In the genomic region with DNA sequence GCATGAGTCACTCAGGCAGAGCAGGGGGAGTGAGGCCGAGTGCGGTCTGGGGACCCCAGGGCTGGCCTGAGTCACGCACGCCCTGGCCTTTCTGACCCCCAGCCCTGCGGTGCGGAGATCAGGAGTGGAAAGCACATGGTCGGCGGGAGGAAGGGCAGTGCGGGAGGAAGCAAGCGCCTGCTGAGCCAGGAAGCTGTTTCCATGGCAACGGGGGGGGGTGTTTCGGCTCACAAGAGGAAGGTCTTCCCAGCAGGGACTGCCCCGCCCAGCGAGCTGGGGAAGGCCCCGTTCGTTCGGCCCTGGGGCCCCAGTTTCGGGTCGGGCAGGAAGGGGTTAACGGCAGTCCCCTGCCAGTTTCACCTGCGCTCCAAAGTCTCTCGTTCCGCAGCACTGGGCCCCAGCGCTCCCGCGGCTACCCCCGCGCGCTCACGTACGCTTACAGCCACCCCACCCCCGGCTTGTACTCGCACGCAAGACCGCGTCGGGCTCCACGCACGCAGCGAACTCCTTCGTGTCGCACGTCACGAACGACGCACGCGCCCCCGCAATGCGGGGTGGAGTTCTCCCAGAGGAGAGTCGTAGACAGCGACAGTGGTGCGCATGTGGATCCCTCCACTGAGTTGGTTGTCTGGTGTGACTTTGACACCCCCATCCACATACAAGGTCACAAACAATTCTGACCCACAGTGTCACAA, we compare ENCODE assay signal across 8 mouse cellular contexts. TPM values are rescaled to one million over a fixed set of nuclear protein-coding genes. Genes with fewer than 3 reads are reported as not detected.
DNase-seq lines count a peak whose midpoint lies in the region.

No protein-coding gene starts in this region.

- H3K4me1 ChIP-seq in megakaryocyte, embryonic 14.5 days, result peaks cover 79% of the 10 kb centered on the region

- H3K9me3 ChIP-seq in megakaryocyte, embryonic 14.5 days, result no peaks in the 10 kb centered on the region

- no peaks in the 10 kb centered on the region for H3K36me3 ChIP-seq in megakaryocyte, embryonic 14.5 days (replicated peaks; ENCODE audit: low read length)

- DNase-seq in T-cell, adult 2 months (ENCODE audit: low spot score), result peak; percentile 98
- peak; percentile 86 to 91 for DNase-seq in cerebellum, postnatal 36 days
- peak; percentile 71 to 75 for DNase-seq in gastrocnemius, adult 8-10 months (ENCODE audit: low spot score in 2 of 2)
- peak; percentile 99 for DNase-seq in induced T-regulatory cell, adult 2 months (ENCODE audit: low read depth)
- DNase-seq in left cerebral cortex, adult 9 months (ENCODE audit: low spot score in 2 of 2), result peak; percentile 93 to 94
- peak; percentile 94 for DNase-seq in right cerebral cortex, postnatal 4 days
- DNase-seq in yolk sac, embryonic 10.5 days (ENCODE audit: low spot score), result peak; percentile 93

- H3K27me3 ChIP-seq in megakaryocyte, embryonic 14.5 days (replicated peaks), result no peaks in the 10 kb centered on the region

- H3K4me3 ChIP-seq in megakaryocyte, embryonic 14.5 days (replicated peaks), result peak overlapping the region; percentile 92

RNA-seq across cellular contexts. Expression of a gene that starts 4.6 kb away (rescaled TPM):
- 1 to 10 TPM; 2.0 to 3.1 (median 2.6) TPM for total RNA-seq in gastrocnemius, adult 8-10 months (2022)
- 7.3 and 8.9 TPM in 2 replicates for polyA plus RNA-seq in megakaryocyte, embryonic 14.5 days (2012; ENCODE audit: insufficient read depth, low replicate concordance)

RNA-seq across cellular contexts. Expression of a gene that starts 7.3 kb away (rescaled TPM):
- total RNA-seq in gastrocnemius, adult 8-10 months (2022), result 1 to 10 TPM; 5.9 to 9.6 (median 7.5) TPM
- 743 and 797 TPM in 2 replicates for polyA plus RNA-seq in megakaryocyte, embryonic 14.5 days (2012; ENCODE audit: insufficient read depth, low replicate concordance)

RNA-seq across cellular contexts. Expression of a gene that starts 16.3 kb away (rescaled TPM):
- 10 to 100 TPM; 20.4 to 26.5 (median 23.9) TPM for total RNA-seq in gastrocnemius, adult 8-10 months (2022)
- polyA plus RNA-seq in megakaryocyte, embryonic 14.5 days (2012; ENCODE audit: insufficient read depth, low replicate concordance), result 248 and 286 TPM in 2 replicates

RNA-seq across cellular contexts. Expression of a gene that starts 16.4 kb away (rescaled TPM):
- 100 to 1,000 TPM; 173 to 193 (median 187) TPM for total RNA-seq in gastrocnemius, adult 8-10 months (2022)
- 68.6 and 73.1 TPM in 2 replicates for polyA plus RNA-seq in megakaryocyte, embryonic 14.5 days (2012; ENCODE audit: insufficient read depth, low replicate concordance)

RNA-seq across cellular contexts. Expression of a gene that starts 16.6 kb away (rescaled TPM):
- total RNA-seq in gastrocnemius, adult 8-10 months (2022), result 1 to 10 TPM in 1 of 4 experiments, not detected in 3; 1.1 TPM
- not detected in 2 replicates for polyA plus RNA-seq in megakaryocyte, embryonic 14.5 days (2012; ENCODE audit: insufficient read depth, low replicate concordance)

Comparison
In these comparisons a context has a peak if more than half of its experiments do, and no peak if none do; other contexts are left out.
1. Peak in every context shown above with its lines: DNase-seq and H3K4me3 ChIP-seq.